Mouse (Mus musculus): ENCODE measurements around the gene Cdk14.

Gene Cdk14

DNA sequence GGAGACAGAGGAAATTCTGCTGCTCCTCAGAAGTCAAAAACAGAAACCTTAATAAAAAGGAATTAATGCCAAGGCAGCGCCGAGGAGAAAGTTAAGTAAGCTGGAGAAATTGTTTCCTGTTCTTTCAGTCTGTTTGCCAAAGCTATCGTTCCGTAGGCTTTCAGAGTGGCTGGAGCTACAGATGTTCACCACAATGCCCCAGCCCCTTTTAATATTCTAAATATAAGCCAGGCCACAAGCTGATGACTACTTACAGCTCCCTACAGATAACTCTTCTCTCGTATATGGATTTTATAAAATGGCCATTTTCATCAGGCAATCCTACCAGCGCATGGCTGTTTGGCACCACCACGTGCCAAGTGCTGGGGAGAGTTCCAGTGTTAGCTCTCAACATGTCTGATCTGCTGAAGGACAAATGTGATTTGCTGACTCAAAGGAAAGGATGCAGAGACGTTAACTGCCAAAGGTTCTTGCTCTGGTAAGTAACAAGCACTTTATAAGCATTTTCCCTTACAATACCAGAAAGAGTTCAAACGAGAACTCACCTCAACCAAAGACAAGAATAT, 106.8 kb downstream of the Cdk14 start:
- peak; percentile 49 for DNase-seq

GRCm38 (mm10) chr5:5305286-5305685, 114.8 kb downstream of the Cdk14 start:
- DNase-seq, result no peak

GRCm38 (mm10) chr5:5303102-5303670, 116.9 kb downstream of the Cdk14 start:
- DNase-seq, result no peak

GRCm38 (mm10) chr5:5301571-5302079, 118.5 kb downstream of the Cdk14 start:
- DNase-seq, result peak; percentile 91 to 93

DNA sequence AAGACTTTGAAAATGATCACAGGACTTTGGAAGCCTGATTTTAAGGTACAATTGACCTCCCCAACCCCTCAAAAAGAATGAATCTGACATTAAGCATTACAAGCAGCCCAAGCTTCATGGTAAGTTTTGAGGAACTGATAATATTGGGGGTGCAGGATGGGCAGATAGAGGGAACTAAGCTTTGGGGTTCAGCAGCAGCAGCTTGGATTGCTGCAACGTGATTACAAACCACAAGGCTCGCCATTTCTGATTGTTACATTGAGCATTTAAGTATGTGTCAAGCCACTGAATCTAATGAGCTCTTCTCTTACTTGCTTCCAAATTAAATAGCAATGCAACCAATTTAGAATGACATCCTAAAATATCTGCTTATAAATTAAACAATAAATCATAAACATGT, 119.1 kb downstream of the Cdk14 start:
- DNase-seq, result no peak

DNA sequence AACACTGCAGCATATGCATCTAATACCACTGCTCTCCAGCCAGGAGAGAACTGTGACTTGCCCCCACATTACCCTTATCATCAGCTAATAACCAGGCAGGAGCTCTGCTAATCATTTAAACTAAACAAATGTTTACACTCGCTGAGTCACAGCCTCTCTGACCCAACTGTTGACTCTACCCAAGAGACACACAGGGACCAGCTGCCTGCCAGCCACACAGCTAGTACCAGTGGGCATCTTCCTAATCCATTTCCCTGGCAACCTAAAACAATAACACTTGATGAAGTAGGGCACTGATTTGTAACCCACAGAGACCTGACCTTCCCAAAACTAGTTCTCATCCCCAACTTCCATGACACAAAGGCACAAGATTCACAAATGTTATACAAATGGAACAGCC, 119.8 kb downstream of the Cdk14 start:
- no peak for DNase-seq

GRCm38 (mm10) chr5:5297222-5297621, 122.9 kb downstream of the Cdk14 start:
- no peak for DNase-seq

DNA sequence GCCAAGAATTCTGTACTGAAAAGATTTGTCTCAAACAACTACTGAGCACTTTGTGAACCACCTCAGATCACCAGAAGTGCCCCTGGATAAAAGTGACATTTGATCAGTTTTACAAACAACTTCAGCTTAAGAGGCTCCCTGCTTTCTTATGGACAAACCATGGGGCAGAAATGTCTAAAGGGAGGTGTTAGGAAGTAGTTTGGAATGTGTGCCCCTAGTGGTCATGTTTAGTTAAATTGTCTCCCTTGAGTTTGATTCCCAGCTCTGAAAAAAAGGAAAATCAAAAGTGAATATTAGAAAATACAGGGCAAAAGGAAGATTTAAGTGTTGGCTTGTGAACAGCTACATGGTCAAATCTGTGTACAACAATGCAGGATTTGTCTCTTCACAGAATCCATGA, 123.3 kb downstream of the Cdk14 start:
- DNase-seq, result no peak

GRCm38 (mm10) chr5:5292830-5293542, 127.1 kb downstream of the Cdk14 start:
- DNase-seq, result no peak

- no peak for DNase-seq
Measured at GRCm38 (mm10) chr5:5291321-5291991, 128.7 kb downstream of the Cdk14 start.

DNA sequence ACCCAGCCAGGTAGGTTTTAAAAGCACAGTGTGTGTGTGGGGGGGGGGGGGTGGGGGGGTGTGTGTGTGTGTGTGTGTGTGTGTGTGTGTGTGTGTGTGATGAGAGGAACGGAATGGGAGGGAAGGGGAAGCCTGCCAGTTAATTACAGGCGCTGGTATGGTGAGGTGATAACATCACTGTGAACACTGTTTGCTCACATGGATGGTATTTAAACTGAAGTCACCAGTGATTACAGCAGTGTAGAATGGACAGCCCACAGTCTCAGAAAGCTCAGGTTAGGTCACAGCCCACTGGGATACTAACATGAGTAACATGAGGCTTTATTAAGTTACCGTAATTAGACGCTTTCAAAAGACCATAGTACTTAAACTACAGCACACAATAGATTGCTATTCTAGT, 129.4 kb downstream of the Cdk14 start:
- no peak for DNase-seq

DNA sequence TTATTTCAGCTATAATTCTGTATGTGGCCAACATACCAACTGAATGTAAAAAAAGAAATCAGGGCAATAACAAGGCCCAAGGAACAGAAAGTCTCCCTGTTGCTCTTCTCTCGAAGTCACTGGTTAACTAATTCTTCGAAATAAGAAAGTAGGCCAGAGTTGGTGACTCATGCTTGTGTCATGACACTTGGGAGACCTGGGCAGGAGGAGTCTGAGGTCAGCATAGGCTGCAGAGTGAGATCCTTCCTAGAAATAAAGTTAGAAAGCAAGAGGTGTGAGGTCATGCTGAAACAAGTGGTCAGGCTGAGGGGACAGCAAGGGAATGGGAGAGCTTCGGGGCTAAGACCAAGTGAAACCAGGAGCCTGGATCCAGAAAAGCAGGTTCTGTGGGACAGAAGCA, 134.2 kb downstream of the Cdk14 start:
- DNase-seq, result no peak

GRCm38 (mm10) chr5:5284531-5284930, 135.6 kb downstream of the Cdk14 start:
- DNase-seq, result no peak

GRCm38 (mm10) chr5:5283756-5284430, 136.2 kb downstream of the Cdk14 start:
- DNase-seq, result no peak

DNA sequence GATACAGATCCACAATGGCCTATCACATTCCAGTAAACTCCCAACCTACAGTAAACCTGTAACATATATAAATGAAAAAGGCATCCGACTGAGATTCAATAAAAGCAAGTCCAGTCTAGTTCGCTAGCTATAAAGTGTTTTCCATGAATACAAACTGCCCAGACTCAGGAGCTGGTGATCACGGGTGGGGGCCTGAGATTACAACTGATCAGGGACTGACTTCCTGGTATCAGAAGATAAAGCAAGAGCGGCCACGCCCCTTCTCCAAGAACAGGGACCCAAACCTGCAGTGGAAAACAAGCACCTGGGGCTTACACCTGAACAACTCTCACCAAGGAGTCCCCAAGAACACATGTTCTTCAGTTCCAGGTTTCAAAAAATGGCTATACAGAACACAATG, 137.7 kb downstream of the Cdk14 start:
- DNase-seq, result no peak

- DNase-seq, result no peak
Measured at GRCm38 (mm10) chr5:5275321-5275720, 144.8 kb downstream of the Cdk14 start.

DNA sequence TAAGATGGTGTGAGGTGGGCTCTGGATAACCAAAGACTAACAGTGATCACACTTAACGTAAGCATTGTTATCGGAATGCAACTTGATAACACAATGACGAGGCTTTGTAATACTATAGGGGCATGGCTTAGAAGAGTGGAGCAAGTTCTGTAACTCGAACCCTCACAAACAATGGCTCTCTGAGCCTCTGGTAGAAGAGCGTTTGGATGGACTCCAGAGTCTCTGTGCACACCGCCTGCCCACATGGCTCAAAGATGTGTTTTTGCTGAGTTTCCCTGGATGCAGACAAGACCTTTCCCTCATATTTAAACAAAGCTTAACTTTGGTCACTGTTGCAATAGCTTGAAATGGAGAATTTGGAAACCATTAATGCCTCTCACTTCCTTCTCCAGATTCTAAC, 145.8 kb downstream of the Cdk14 start:
- DNase-seq, result no peak

- DNase-seq, result no peak
Measured at GRCm38 (mm10) chr5:5266787-5267126, 153.4 kb downstream of the Cdk14 start.

- DNase-seq, result peak; percentile 80 to 85
Measured at GRCm38 (mm10) chr5:5265861-5266786, 154.0 kb downstream of the Cdk14 start.

- peak; percentile 7 to 22 for DNase-seq
Measured at GRCm38 (mm10) chr5:5265401-5265841, 154.7 kb downstream of the Cdk14 start.

DNA sequence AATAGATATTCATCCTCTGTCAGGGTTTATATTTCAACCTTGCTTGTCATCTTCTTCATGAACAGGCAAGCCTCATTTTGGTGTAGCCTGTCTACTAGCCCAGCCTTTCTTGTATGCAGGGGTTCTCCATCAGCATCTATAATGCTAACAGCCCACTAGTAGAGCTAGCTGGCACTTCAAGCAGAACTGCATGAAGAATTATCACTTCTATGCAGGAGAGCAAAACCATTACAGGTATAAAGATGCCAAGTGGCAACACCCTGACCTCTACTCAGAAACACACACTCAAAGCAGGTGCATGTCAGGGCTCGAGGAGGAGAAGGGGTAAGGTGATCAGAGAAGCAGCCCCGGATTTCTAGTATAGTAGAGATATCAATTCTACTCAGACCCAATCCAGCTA, 155.4 kb downstream of the Cdk14 start:
- no peak for DNase-seq

DNA sequence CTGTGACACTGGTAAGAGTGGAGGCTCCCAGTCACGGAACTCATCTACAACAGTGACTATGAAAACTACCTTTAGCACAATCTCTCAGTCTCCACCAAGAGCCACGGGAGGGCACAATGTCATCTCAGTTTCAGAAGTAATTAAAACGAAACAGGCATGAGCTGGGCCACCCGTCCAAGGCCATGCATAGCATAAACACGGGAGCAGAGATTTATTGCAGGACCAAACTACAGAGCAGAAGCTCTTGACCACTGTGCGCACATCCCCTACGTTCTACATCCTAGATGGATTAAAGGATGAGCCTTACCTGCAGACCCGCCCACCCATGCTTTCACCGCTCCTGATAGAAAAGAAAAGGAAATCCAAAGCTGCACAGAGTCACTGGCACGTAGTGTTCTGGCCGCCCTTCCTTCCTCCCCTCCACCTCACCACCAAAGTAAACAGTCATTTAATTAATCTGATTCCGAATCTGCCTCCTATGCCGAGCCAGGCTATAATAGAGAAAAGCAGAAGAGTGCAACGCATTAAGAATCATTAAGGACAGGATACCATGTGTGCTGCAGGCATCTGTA, 158.3 kb downstream of the Cdk14 start:
- DNase-seq, result no peak

Measured in cerebellum, postnatal 14 days (tissue).